Mouse (Mus musculus) adrenal gland, postnatal 10 days (tissue): Measurements from ENCODE around the gene Amz1. TPM values are rescaled to one million over a fixed set of nuclear protein-coding genes. Genes with fewer than 3 reads are reported as not detected.
A peak's percentile ranks its signal among the peaks of the same experiment; 100 is the strongest.

Experiments used
- DNase-seq: peaks from one replicate; pipeline ENCODE4 v3.0.0; 2021; ENCODE audit warnings: mixed read lengths
- total RNA-seq, 2 experiments: library from RNA; stranded (reverse); gene quantifications; 2 replicates each; pipeline ENCODE4 v1.2.3; 2021

Gene Amz1
- total RNA-seq, 2 experiments from 2014 or later = 0.54 to 1.5 TPM

DNA sequence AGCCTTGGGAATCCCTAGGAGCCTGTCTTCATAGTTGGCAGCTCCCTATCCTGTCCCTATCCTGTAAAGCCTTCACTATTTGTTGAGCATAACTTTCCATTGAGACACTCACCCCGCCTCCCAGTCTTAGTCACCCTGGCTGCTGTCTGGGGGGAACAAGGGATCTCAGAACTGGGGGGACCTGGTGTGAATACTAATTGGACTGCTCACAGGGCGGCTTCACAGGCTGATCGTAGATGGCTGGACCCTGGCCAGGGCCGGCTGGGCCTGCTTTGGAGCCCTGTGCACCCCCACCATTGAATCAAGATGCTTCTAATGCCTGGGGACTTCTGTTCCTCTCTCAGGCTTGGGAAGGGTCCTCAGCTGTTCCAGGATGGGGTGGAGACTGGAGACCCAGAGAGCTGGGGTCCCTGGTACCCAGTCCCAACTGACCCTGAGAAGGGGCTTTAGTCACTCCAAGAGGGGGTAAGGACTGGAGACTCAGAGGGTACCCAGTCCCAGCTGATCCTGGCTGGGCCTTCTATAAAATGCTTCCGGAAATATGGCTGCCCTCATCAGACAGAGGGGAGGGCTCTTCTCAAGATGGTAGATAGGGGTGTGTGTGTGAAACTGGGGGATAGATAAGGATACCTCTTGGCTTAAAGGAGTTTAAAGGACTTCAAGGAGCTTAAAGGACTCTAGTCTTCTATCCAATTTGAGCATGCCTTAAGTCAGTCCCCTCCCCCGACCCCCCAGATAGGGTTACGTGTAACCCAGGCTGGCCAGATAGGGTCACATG lies 2.3 kb downstream of the Amz1 start:
- DNase-seq = peak; percentile 24

DNA sequence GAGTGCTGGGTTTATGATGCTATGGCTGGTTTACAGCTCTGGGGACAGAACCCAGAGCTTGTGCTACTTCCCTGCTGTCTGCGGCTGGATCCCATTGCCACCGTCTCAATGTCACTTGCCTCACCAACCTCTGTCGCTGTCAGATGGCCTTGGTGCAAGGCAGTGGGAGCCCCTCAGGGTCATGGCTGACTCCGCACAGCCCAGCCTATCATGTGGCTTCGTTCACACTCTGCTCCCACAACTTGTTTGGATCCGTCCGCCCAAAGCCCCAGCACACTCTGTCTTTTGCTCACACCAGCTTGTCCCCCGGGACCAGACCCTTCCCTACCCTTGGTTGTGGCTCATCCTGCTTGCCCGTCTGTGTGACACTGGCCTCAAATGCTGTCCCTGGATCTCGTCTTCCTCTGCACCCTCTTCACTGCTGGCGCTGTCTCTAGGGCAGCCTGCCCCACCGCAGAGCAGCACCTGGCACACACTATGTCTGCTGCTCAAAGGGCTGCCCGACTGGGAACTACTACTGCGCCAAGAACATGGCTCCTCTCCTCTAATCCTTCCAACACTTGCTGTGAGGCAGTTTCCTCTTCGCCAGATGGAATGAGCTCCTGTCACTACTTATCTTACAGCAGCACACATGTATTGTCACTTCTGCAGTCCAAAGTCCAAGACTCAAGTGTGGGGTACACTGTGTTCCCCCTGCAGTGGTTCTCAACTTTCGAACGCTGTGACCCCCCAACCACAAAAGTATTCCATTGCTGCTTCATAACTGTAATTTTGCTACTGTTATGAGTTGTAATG lies 3.2 kb downstream of the Amz1 start:
- DNase-seq = peak; percentile 58

DNA sequence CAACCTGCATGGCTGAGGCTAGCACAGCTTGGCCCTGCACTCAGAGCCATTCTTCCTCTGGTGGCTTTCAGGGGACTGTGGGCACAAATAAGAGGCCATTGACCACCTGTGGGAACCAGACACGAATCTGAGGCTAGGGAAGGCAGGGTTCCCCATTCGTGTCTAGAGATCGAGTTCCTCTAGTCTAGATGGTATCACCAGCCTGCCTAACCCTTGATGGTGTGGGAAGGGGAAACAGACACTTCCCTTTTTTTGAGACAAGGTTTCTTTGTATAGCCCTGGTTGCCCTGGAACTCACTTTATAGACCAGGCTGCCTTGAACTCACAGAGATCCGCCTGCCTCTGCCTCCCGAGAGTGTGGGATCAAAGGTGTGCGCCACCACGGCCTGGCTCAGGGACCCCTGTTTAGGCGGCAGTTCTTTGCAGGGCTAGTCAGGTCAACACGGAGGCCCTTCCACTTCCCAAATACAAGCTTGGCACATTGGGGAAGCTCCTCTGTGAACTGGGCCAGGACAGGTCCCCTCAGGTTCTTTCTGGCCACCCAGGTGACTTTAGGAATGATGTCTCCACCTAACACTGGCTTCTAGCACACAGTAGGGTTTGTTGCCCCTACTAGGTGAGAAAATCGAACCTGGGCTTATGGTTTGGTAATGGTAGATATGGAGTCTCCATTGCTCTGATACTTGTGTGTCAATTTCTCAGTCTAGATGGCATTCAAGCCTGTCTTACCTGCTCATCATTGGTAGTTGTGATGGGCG lies 7.3 kb downstream of the Amz1 start:
- DNase-seq = no peak

DNA sequence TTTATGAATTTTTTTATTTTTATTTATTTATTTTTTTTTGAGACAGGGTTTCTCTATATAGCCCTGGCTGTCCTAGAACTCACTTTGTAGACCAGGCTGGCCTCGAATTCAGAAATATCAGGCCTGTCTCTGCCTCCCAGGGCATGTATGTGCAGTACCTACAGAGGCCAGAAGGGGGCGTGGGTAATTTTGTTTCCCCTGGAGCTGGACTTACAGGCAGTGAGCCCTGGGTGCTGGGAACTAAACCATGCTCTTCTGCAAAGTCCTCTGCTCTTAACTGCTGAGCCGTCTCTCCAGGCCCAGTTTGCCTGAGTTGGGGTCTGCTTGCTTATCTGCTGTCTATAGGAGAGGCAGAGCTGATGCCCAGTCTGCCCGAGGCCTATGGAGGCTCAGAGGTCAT lies 8.3 kb downstream of the Amz1 start:
- no peak for DNase-seq

DNA sequence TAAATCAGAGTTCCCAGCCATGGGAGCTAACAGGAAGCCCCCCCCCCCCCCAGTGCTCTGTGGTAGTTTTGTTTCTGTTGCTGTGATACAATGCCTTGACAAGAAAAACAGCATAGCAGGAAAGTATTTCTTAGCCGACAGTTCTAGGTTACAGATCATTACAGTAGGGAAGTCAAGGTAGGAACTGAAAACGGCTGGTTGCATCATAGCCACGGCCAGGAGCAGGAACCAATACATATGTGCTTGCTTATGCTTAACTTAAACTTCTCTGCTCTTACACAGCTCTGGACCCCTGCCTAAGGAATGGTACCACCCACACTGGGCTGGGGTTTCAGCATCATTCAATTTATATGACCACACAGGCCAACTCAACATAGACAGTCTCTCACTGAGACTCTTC lies 9.4 kb downstream of the Amz1 start:
- DNase-seq = no peak

DNA sequence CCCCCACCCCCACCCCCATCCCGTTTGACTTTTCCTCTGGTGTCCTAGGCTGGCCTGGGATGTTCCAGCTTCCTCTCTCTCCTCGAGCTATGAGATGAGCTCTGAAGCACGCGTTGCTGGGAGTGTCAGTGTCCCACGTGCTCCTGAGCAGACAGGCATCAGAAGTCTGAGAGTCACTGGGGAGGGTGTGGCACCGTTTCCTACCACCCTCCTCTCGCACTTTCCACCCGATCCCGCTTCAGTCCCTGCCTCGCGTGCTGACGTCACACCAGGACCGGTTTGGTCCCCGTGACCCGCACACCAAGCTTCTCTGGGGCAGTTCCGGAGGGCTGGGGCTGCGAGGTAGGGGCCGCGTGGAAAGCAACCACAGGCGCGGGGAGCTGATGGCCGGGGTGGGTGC lies 11.4 kb downstream of the Amz1 start:
- peak; percentile 39 for DNase-seq

DNA sequence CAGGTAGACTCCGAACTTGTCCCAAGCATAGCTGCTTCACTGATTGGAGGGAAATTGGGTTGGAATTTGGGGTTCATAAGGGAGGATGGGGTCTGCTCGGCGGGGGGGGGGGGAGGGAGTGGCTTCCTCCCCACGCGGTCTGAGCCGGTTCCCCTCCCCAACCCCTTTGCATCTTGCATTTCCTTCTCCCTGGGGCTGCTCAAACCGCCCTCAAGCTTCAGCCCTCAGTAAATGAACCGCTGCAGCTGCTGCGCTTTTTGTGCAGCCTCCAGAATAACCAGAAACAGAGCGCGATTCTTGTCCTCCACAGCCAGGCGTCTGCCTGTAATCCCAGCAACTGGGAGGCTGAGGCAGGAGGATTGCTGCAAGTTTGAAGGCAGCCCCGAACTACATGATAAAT lies 12.2 kb downstream of the Amz1 start:
- DNase-seq = no peak

DNA sequence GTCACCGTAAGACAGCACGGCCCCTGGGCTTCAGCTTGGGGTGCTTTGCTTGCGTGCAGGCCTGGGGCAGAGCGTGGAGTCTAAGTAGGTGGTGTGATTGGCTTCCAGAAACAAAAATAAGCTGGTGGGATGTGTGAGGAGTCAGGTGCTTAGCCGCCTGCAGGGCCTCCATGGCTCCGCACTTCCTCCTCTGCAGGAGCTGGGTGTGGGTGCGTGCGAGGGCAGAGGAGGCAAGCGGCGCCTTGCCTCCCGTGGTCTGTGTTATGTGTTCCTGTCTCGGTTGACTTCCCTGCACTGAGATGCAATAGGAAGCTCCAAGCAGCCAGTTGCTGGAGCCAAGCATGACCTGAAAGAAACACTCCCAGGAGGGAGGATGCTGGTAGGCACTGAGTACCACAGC lies 15.9 kb downstream of the Amz1 start:
- DNase-seq = no peak

DNA sequence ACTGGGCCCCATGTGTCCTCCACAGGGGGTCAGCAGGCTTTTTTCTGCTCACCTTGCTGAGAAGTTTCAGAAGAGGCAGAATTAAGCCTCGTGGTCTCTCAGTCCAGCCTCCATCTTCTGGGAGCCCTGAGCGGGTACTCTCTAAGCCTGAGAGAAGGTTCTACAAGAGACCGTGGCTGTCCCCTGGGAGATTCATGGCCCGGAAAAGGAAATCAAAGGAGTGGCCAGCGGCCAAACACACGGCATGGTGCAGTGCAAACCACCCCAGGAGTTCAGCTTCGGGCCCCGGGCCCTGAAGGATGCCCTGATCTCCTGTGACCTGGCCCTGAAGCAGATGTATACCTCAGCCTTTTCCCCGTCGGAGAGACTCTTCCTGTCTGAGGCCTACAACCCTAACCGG lies 17.1 kb downstream of the Amz1 start:
- DNase-seq = peak; percentile 56

DNA sequence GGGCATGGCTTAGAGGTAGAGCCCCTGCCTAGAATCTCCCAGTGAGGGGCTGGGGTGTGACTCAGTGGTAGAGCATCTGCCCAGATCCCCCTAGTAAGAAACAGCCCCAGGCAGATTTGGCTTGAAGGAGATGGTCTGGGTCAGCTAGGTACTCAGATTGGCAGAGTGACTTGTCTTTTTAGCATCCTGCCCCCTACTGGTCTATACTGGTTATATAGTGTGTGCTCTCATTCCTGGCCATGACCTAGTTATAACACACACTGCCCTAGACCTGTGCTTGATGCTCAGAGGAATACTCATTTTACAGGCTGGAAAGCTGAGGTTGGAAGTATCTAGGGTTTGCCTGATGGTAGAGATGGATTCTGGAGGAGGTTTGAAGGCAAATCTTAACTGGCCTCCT lies 17.9 kb downstream of the Amz1 start:
- DNase-seq = no peak

DNA sequence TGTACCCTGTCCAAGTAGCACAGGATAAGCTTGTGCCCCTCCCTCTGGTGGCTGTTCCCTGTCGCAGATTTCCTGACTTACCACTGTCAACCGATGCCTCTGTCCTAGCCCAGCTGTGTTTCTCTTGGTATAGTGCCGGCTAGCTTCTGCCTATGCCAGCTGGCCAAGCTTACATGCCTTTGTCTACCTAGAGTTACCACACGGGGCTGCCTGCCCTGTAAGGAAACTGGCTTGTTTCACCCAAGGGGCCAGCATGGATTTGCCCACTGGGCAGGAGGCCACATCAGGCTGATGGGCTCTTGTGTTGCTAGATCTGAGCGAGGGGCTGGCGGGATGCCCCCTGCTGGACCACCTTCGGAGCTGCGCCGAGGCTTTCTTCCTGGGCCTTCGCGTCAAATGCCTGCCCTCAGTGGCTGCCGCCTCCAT lies 19.8 kb downstream of the Amz1 start:
- peak; percentile 41 for DNase-seq

DNA sequence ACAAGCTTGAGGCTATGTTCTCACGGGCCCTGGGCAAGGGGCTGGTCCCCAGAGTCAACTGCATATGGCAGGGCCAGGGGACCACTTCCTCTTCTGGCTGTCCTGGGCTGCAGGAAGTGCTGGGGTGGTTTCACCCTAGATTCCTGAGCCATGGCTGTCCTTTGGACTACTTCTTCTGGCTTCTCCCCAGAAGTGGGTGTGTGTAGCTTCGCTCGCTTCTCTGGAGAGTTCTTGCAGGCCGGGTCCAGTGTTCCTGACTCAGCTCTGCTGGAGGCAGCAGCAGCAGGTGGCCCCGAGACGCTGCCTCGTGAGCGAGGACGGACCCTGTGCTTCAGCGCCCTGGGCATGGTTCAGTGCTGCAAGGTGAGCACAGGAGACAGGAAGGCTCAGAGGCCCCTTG lies 24.5 kb downstream of the Amz1 start:
- peak; percentile 41 for DNase-seq

DNA sequence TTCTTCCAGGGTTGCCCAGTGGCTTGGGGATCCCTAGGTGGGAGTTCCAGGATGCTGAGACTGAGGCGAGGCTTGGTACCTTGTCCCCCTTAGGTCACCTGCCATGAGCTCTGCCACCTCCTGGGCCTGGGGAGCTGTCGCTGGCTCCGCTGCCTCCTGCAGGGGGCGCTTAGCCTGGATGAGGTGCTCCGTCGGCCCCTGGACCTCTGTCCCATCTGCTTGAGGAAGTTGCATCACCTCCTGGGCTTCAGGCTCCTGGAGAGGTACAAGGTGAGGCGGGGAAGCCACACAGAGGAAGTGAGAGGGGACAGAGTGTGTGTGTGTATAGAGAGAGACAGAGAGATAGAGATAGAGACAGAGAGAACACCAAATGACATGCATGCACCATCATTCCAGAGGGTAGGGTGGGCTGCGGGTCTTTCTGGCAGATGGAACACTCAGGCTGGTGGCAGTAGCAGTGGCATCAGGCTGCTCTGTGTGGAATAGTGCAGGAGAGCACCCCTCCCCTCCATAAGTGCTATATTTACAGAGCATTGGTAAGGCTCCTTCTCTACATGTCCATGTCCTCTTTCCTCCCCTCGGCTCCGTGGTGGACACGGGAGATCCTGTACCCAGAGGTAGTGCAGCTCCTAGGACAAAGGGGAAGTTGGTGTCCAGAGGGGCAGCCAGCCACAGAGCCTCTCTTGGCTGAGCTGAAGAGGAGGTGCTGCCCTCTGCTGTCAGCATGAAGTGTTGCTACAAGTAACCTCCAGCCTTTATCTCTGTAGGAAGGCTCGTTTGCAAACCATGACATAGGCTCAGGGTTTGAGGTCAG lies 25.3 kb downstream of the Amz1 start:
- peak; percentile 84 for DNase-seq

DNA sequence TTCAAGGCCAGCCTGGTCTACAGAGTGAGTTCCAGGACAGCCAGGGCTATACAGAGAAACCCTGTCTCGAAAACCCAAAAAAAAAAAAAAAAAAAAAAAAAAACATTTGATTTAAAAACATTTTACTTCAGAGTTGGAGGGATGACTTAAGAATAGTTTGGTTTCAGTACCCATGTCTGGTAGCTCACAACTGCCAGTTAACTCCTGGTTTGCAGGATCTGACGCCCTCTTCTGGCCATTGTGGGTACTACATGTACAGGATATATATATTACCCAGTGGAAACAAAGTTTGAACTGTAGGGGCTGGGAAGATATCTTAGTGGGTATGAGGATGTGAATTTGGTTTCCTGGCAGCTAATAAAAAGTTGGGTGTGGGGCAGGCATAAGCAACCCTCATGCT lies 27.0 kb downstream of the Amz1 start:
- peak; percentile 64 for DNase-seq

DNA sequence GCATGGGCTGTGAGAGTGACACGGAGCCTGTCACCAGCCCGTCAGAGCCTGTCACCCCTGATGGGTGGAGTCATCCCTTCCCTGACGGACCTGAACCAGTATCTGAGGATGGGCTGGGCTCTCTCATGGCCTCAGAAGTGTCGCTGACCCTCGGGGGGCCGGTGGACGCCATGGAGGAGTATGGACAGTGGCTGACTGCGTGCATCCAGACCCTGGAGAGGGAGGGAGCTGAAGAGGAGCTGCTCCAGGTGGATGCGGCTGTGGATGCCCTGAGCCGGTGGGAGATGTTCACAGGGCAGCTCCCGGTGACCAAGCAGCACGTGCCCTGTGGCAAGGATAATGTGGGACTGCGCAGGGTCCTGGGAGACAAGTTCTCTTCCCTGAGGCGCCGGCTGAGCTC lies 28.1 kb downstream of the Amz1 start:
- DNase-seq = no peak

DNA sequence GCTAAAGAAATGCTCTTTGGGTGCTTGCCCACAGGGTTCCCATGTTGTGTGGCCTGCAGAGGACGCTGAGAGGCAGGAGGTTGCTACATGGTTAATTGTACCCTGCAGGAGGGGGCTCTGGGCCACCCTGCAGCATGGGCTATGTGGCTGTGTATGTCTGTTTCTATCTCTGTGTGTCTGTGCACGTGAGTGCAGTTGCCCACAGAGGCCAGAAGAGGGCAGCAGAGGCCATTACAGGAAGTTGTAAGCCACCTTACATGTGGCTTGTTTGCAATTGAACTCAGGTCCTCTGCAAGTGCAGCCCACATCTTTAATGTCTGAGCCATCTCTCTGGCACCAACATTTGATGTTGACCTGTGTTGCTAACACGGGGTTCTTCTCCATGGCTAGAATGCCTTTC lies 28.7 kb downstream of the Amz1 start:
- DNase-seq = no peak

DNA sequence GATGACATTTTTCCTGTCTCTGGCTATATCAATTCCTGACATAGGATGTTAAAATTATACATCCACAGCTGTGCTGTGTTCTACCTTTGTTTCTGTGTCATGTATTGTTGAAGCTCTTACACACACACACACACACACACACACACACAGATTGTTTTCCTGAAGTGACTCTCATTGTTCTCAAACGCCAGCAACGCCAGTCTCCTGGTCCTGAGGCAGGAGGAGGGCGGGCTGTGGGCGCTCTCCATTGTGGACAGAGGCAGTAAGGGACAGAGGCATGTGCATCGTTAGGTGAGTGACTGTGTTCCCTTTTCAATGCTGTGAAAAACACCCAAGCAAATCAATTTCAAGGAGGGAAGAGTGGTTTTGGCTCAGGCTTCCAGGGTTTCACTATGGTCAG lies 29.3 kb downstream of the Amz1 start:
- no peak for DNase-seq

DNA sequence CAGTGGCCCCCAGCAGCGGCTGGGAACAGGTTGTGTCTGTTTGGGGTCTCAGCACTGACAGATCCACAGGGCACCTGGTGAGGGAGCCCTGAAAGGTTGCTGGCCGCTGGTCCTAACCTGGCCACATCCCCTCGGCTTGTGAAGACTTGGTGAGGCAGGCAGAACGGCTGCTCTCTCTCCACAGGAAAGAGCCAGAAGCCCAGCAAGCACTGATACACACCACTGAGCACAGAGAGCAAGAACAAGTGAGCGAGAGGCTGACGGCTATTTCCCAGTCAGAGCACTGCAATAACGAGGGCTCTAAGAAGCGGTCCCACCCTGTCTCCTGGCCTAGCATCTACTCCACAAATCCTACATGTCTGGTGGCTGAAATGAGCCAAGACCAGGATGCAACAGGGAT lies 34.9 kb downstream of the Amz1 start:
- DNase-seq = no peak

DNA sequence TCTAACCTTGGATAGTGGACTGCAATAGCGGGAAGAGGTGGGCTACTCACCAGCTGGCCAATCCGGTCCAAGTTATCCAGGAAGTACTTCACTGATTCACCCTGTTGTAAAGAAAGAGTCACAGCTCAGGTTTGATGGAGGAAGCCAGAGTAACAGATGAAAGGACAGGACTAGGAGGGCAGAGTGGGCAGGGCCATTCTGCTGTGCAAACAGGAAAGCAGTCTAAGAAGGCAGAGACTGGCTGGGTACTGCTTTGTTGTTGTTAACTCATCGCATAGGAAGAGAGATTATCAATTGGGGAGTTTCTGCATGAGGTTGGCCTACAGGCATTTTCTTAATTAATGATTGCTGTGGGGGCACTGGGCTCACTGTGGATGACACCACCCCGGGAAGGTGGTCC lies 38.6 kb downstream of the Amz1 start:
- no peak for DNase-seq

DNA sequence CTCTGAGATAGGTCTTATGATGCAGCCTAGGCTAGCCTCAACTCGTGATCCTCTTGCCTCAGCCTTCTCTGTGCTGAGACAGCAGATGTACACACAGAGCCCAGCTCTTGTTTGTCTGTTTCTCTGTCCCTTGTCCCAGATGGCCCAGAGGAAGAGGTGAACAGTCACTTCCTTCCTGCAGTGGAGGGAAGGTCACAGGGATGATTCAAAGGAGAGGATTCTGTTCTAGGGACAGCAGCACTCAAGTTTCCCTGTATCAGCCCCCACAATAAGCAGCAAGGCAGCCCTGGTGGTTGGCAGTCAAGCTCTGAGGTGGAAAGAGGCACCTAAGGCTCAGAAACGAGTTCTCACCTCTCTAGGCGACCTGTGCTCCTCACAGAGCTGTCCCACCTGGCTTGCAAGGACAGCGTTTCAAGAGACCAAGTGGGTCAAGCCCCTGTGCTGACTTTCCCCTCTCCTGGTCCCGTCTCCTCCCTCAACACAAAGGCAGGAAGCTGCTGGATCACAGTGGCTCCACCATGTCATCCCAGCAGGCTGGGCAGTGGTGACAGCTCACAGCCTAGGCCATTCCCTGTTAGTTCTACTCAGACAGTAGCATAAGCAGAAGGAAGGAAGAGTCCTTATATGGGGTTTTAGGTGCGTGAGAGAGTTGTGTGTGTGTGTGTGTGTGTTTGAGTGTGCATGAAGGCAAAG lies 41.1 kb downstream of the Amz1 start:
- peak; percentile 49 for DNase-seq

DNA sequence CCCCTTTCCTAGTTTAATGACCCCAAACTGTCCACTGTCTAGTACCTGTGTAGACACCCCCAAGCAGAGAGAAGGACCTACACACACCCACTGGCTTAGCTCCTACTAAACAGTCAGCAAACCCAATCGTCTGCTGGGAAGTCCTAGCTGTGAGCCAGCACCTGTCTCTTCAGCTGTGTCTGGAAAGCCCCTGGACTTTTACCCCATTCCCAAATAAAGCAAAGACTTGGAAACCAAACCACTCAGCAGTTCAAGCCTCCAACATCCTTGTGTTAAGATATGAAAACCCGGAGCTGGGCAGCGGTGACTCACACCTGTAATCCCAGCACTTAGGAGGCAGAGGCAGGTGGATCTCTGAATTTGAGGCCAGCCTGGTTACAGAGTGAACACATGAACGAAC lies 42.6 kb downstream of the Amz1 start:
- no peak for DNase-seq

DNA sequence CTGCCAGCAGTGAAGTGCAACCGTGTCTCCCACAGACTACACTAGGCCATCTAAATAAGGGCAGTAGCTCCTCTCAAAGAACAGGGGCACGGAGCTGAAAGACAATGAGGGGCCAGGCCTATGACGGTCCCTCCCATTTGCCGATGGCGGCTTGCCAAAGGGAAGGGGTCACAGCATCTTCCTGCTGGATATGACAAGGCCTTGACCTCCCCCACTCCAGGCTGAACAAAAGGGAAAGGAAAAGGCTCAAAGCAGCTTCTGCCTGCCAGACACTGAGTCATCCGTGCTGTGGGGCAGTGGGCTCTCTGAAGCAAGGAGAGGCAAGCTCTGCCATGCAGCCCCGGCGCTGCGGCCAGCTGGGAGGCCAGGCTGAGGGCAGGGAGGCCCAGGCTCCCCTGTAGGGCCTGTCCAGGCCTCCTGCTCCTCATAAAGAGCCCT lies 43.8 kb downstream of the Amz1 start:
- peak; percentile 91 for DNase-seq
